8 mouse cellular contexts compared by ENCODE assay signal in the genomic region with DNA sequence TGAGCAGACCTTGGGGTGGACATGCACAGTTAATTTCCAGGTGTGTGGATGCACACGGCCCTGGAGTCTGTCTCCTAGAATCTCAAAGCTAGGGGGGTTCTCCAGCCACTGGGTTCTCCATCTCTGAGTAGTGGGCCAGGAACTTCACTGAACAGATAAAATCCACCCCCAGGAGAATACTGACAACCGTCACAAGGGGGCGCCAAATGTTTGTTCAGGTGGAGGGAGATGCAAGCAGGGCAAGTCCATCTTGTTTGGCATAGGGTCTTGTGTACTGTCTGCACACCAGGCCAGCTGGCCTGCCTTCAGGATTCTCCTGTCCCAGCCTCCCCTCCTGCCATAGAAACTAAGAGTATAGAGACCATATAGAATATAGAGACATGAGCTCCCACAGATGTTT. TPM values are rescaled to one million over a fixed set of nuclear protein-coding genes. Genes with fewer than 3 reads are reported as not detected.
DNase-seq lines count a peak whose midpoint lies in the region; ATAC-seq lines count a peak whose summit lies in the region.

No protein-coding gene starts in this region.

- peak; percentile 80 for DNase-seq in CD4-positive, CD25-positive, alpha-beta regulatory T cell, adult 2 months (ENCODE audit: low read depth, low spot score)
- peak; percentile 45 for DNase-seq in layer of hippocampus, adult 11-12 months (ENCODE audit: low spot score)
- no peak for DNase-seq in layer of hippocampus, adult 9-10 months (ENCODE audit: low spot score)
- DNase-seq in adrenal gland, postnatal 25 days, result peak; percentile 72
- DNase-seq in heart, postnatal 36 days, result peak; percentile 51 to 69
- peak; percentile 81 for DNase-seq in lung, postnatal 10 days
- DNase-seq in spleen, postnatal 36 days (ENCODE audit: low spot score in 2 of 2), result peak; percentile 49 to 60

- intact Hi-C loops in heart, postnatal 36 days (cut with DNase I), result no loop called here

- ATAC-seq in CD4-positive, CD25-positive, alpha-beta regulatory T cell, adult 4 months, result no peak

RNA-seq across cellular contexts. Expression of a gene that starts 32.6 kb away (rescaled TPM):
- polyA plus RNA-seq in CD4-positive, CD25-positive, alpha-beta regulatory T cell, adult 4 months (2017; shearing (Covaris generic)), result 1 to 10 TPM in 1 of 2 experiments, under 1 TPM in 1; 0.13 to 1.4 TPM
- 1.2 and 1.3 TPM in 2 replicates for total RNA-seq in adrenal gland, postnatal 25 days (2021)
- 1 to 10 TPM; 2.6 to 7.0 TPM for total RNA-seq in heart, postnatal 36 days (2021)

RNA-seq across cellular contexts. Expression of a gene that starts 57.8 kb away (rescaled TPM):
- polyA plus RNA-seq in CD4-positive, CD25-positive, alpha-beta regulatory T cell, adult 4 months (2017; shearing (Covaris generic)), result not detected
- 26.9 and 39.8 TPM in 2 replicates for total RNA-seq in adrenal gland, postnatal 25 days (2021)
- 1 to 10 TPM; 1.6 to 1.9 TPM for total RNA-seq in heart, postnatal 36 days (2021)
